Mouse (Mus musculus) left cerebral cortex, postnatal 36 days (tissue): Measurements from ENCODE around the gene Surf1. TPM values are rescaled to one million over a fixed set of nuclear protein-coding genes. Genes with fewer than 3 reads are reported as not detected.
A peak's percentile ranks its signal among the peaks of the same experiment; 100 is the strongest.
"Not testable (repeated sequence)": the region's sequence is repeated elsewhere in the genome, so short reads cannot be mapped to it uniquely, and the experiment has no call there.

Source experiments
- DNase-seq, 2 experiments: peaks; one replicate each; pipeline ENCODE4 v3.0.0; 2021 to 2022; ENCODE audit warnings: low spot score in 2 of 2, mixed read lengths in 1 of 2
- intact Hi-C: fragments of 180-260 bp; cut with DNase I; formaldehyde crosslinking; loops from one replicate; pipeline ENCODE4 v1.15.1; 2025
- total RNA-seq, 2 experiments: library from RNA; stranded (reverse); gene quantifications; 2 replicates each; pipeline ENCODE4 v1.2.3; 2021

Gene Surf1
- total RNA-seq, 2 experiments from 2014 or later: 95.5 to 106 TPM

GRCm38 (mm10) chr2:26905936-26906335 lies 10.4 kb downstream of the Surf1 start:
- DNase-seq: no peak
- intact Hi-C loops: no loop called here

GRCm38 (mm10) chr2:26903311-26903710 lies 13.0 kb downstream of the Surf1 start:
- no peak for DNase-seq
- intact Hi-C loops: loop anchor here (5.0 kb wide), 1 partner anchor 261 kb away; no protein-coding TSS in a partner anchor

- intact Hi-C loops: loop anchor here (1.0 to 5.0 kb wide), 2 partner anchors 62 to 260 kb away; partner anchors contain the start of gene Rexo4
- peak; percentile 96 to 98 for DNase-seq
Observed at GRCm38 (mm10) chr2:26902467-26903220, 13.7 kb downstream of the Surf1 start, which contains the start of gene Surf6. Surf6 (minus strand) TSS chr2:26902879.

- intact Hi-C loops: loop anchor here (1.0 to 5.0 kb wide), 2 partner anchors 62 to 260 kb away; partner anchors contain the start of gene Rexo4
- DNase-seq: no peak
Observed at GRCm38 (mm10) chr2:26901834-26902400, 14.4 kb downstream of the Surf1 start.

GRCm38 (mm10) chr2:26900731-26901130 lies 15.6 kb downstream of the Surf1 start:
- DNase-seq: no peak
- intact Hi-C loops: loop anchor here (5.0 kb wide), 1 partner anchor 258 kb away; no protein-coding TSS in a partner anchor

- intact Hi-C loops: no loop called here
- no peak for DNase-seq
Observed at GRCm38 (mm10) chr2:26895898-26896297, 20.4 kb downstream of the Surf1 start.

- intact Hi-C loops, DNase-seq: not testable (repeated sequence)
Observed at GRCm38 (mm10) chr2:26886170-26886569, 30.2 kb downstream of the Surf1 start.

- DNase-seq, intact Hi-C loops: not testable (repeated sequence)
Observed at GRCm38 (mm10) chr2:26885541-26885940, 30.8 kb downstream of the Surf1 start.

- intact Hi-C loops: no loop called here
- no peak for DNase-seq
Observed at GRCm38 (mm10) chr2:26878571-26878970, 37.8 kb downstream of the Surf1 start.

GRCm38 (mm10) chr2:26870666-26871065 lies 45.7 kb downstream of the Surf1 start:
- DNase-seq: no peak
- intact Hi-C loops: no loop called here

- intact Hi-C loops: no loop called here
- no peak for DNase-seq
Observed at GRCm38 (mm10) chr2:26864879-26865278, 51.5 kb downstream of the Surf1 start, which contains the start of gene Abo. Abo (minus strand) TSS chr2:26864979.

Other genes with a start within 250 kb of the Surf1 start
- gene Lcn4, start 245.2 kb downstream of the Surf1 start, total RNA-seq: not detected
- gene Abo, start 51.6 kb downstream of the Surf1 start, total RNA-seq: not detected
- gene Surf6, start 13.7 kb downstream of the Surf1 start, total RNA-seq: 10 to 100 TPM; 26.7 to 27.0 TPM
- gene Med22, start 5.9 kb downstream of the Surf1 start, total RNA-seq: 10 to 100 TPM; 45.7 to 46.8 TPM
- 100 to 1,000 TPM; 223 to 256 TPM for gene Rpl7a, start 5.8 kb downstream of the Surf1 start, total RNA-seq
- gene Surf2, start 163 bp downstream of the Surf1 start, total RNA-seq: 10 to 100 TPM; 33.2 to 34.0 TPM
- gene Surf4, start 17.4 kb upstream of the Surf1 start, total RNA-seq: 10 to 100 TPM; 49.5 to 53.0 TPM
- under 1 TPM; 0.15 to 0.41 TPM for gene Stkld1, start 17.5 kb upstream of the Surf1 start, total RNA-seq
- gene Rexo4, start 47.9 kb upstream of the Surf1 start, total RNA-seq: 10 to 100 TPM; 48.2 to 68.2 TPM
- gene Adamts13, start 56.9 kb upstream of the Surf1 start, total RNA-seq: 1 to 10 TPM in 1 of 2 experiments, under 1 TPM in 1; 0.77 to 1.8 TPM
- 10 to 100 TPM; 41.5 to 50.0 TPM for gene Cacfd1, start 93.4 kb upstream of the Surf1 start, total RNA-seq
- 10 to 100 TPM; 32.2 to 32.4 TPM for gene Slc2a6, start 111.5 kb upstream of the Surf1 start, total RNA-seq
- gene Mymk, start 155.6 kb upstream of the Surf1 start, total RNA-seq: under 1 TPM in 1 of 2 experiments, not detected in 1; 0.44 TPM
- gene Adamtsl2, start 162.8 kb upstream of the Surf1 start, total RNA-seq: 10 to 100 TPM; 22.0 to 22.2 TPM
- 100 to 1,000 TPM; 112 to 122 TPM for gene Fam163b, start 226.0 kb upstream of the Surf1 start, total RNA-seq
- under 1 TPM; 0.41 to 0.44 TPM for gene Dbh, start 248.7 kb upstream of the Surf1 start, total RNA-seq